Mouse (Mus musculus) lung, postnatal 0 days (tissue): ENCODE measurements around the gene Ethe1. TPM values are rescaled to one million over a fixed set of nuclear protein-coding genes. Genes with fewer than 3 reads are reported as not detected.
A peak's percentile ranks its signal among the peaks of the same experiment; 100 is the strongest.

Experiments used
- ATAC-seq: fragments of 200-750 bp; cut with Nextera tagmentation; 2 replicates; pipeline ENCODE4 v1.8.0; 2017; ENCODE audit warnings: moderate library complexity
- DNase-seq: peaks from one replicate; pipeline ENCODE4 v3.0.0-alpha.2; 2016; ENCODE audit warnings: low spot score
- H3K27ac ChIP-seq: fragments of 300-500 bp; sonication (generic); 2 replicates; pipeline ENCODE4 v1.5.1; 2014; ENCODE audit warnings: antibody characterized with exemption, mild to moderate bottlenecking, low read length, mixed read lengths
- H3K27me3 ChIP-seq: fragments of 300-500 bp; sonication (generic); replicated peaks from 2 replicates; pipeline ENCODE4 v1.6.1; 2014; ENCODE audit warnings: low read length, mixed read lengths; ENCODE audit not compliant: insufficient read depth
- H3K36me3 ChIP-seq: fragments of 300-500 bp; sonication (generic); 2 replicates; pipeline ENCODE4 v1.6.1; 2014; ENCODE audit warnings: low read length, mixed read lengths; ENCODE audit not compliant: insufficient read depth
- H3K4me1 ChIP-seq: fragments of 300-500 bp; sonication (generic); 2 replicates; pipeline ENCODE4 v1.6.1; 2014; ENCODE audit warnings: antibody characterized with exemption, low read depth, low read length, mixed read lengths; ENCODE audit not compliant: insufficient read depth
- H3K4me2 ChIP-seq: fragments of 300-500 bp; sonication (generic); replicated peaks from 2 replicates; pipeline ENCODE4 v1.6.1; 2014; ENCODE audit warnings: low read depth, mild to moderate bottlenecking, low read length, moderate library complexity, mixed read lengths
- H3K4me3 ChIP-seq: fragments of 300-500 bp; sonication (generic); 2 replicates; pipeline ENCODE4 v1.5.1; 2014; ENCODE audit warnings: low read depth, low read length
- H3K9ac ChIP-seq: fragments of 300-500 bp; sonication (generic); replicated peaks from 2 replicates; pipeline ENCODE4 v1.6.1; 2014; ENCODE audit warnings: low read depth, mild to moderate bottlenecking
- H3K9me3 ChIP-seq: fragments of 300-500 bp; sonication (generic); 2 replicates; pipeline ENCODE4 v1.6.1; 2016; ENCODE audit warnings: low read length, mixed read lengths
- CTCF ChIP-seq: IDR thresholded peaks from 2 replicates; pipeline ENCODE4 v1.5.1; 2016; ENCODE audit warnings: antibody characterized with exemption, mild to moderate bottlenecking
- EP300 ChIP-seq: IDR thresholded peaks from 2 replicates; pipeline ENCODE4 v1.6.1; 2016; ENCODE audit warnings: antibody characterized with exemption, mild to moderate bottlenecking, control low read depth
- WGBS: fragments of 180-500 bp; shearing (Covaris S2); extraction: QIAGEN DNeasy Blood & Tissue Kit; methylation state at CpG from one replicate; pipeline ENCODE4 v1.1.7; 2014; 5-methylcytosine and 5-hydroxymethylcytosine counted together
- polyA plus RNA-seq: library from polyadenylated mRNA; unstranded; fragments of >200 nt; fragmentation: Nextera tagmentation; extraction: Ambion mirVana; gene quantifications from 2 replicates; pipeline ENCODE4 v1.2.1, GENCODE M21; 2015

Ethe1 gene
- polyA plus RNA-seq, 1 experiment from 2014 or later: 13.4 TPM

GRCm38 (mm10) chr7:24588336-24588735 lies 993 bp downstream of the Ethe1 start:
- ATAC-seq: peak; percentile 64
- no peak overlapping the region for H3K9ac ChIP-seq
- peak; percentile 67 for DNase-seq
- WGBS: 44% methylated on average over 13 of the region's 13 CpGs
- no peak overlapping the region for H3K4me2 ChIP-seq
- H3K27me3 ChIP-seq: 0 out of 2 replicates have a peak, but pooled peaks cover 9% of the 10 kb centered on the region
- no peaks in the 10 kb centered on the region for H3K4me1 ChIP-seq
- H3K27ac ChIP-seq: no peak overlapping the region
- H3K36me3 ChIP-seq: no peaks in the 10 kb centered on the region
- no peaks in the 10 kb centered on the region for H3K9me3 ChIP-seq
- TF ChIP-seq CTCF: no peak
- TF ChIP-seq EP300: no peak
- no peak overlapping the region for H3K4me3 ChIP-seq

DNA sequence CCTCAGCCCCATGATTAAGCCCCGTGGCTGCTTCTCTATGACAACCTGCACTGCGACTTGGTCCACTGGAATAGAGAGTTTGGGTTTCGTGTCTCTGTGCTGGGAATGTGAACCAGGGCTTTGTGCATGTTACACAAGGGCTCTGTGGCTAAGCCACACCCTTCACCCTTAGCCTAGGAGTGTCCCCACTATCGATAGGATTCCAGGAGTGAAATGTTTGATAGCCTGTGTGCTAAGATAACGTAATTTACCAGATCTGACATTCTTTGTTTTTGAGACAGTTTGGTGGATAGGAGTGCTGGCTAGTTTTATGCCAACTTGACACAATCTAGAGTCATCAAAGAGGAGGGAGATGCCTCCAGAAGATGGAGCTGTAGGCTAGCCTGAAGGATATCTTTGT lies 4.4 kb downstream of the Ethe1 start:
- H3K9ac ChIP-seq: no peak overlapping the region
- no peak for ATAC-seq
- no peak overlapping the region for H3K4me3 ChIP-seq
- H3K4me1 ChIP-seq: no peaks in the 10 kb centered on the region
- 0 out of 2 replicates have a peak, but pooled peaks cover under 1% of the 10 kb centered on the region for H3K27me3 ChIP-seq
- H3K4me2 ChIP-seq: no peak overlapping the region
- no peaks in the 10 kb centered on the region for H3K36me3 ChIP-seq
- 50% methylated on average over 5 of the region's 5 CpGs for WGBS
- no peak overlapping the region for H3K27ac ChIP-seq
- no peak for DNase-seq
- H3K9me3 ChIP-seq: no peaks in the 10 kb centered on the region
- TF ChIP-seq EP300 (no peak), CTCF (peak; percentile 14; the same call in 1 of the 2 replicates)

- Histone ChIP-seq H3K4me1 (no peaks in the 10 kb centered on the region), H3K4me2 (no peak overlapping the region), H3K4me3 (no peak overlapping the region), H3K36me3 (no peaks in the 10 kb centered on the region), H3K9me3 (no peaks in the 10 kb centered on the region), H3K27ac (no peak overlapping the region), H3K27me3 (no peaks in the 10 kb centered on the region), H3K9ac (no peak overlapping the region)
- DNase-seq: no peak
- no peak for ATAC-seq
- WGBS: 50% methylated on average over 4 of the region's 4 CpGs
- TF ChIP-seq EP300 (no peak), CTCF (no peak)
Observed at GRCm38 (mm10) chr7:24592163-24592562, 4.8 kb downstream of the Ethe1 start.

DNA sequence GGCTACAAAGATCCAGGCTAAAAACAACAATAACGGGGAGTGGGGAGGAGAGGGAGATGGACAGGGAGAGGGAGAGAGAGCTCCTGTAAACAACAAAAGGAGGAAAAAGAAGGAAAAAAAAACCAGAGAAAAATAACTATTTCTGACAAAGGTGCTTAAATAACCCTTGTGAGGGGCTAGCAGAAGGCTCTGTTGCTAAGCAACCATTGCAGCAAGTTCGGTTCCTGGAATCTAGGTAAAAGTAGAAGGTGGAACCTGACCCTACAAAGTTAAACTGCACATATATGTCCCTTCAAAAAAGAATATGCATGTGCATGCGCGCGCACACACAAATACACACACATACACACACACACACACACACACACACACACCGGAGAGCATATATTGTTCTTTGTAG lies 5.4 kb downstream of the Ethe1 start:
- H3K27me3 ChIP-seq: no peaks in the 10 kb centered on the region
- no peak for DNase-seq
- H3K4me3 ChIP-seq: no peak overlapping the region
- no peaks in the 10 kb centered on the region for H3K4me1 ChIP-seq
- no peaks in the 10 kb centered on the region for H3K36me3 ChIP-seq
- no peak for TF ChIP-seq EP300
- TF ChIP-seq CTCF: no peak
- H3K27ac ChIP-seq: no peak overlapping the region
- H3K9me3 ChIP-seq: no peaks in the 10 kb centered on the region
- no peak for ATAC-seq
- H3K9ac ChIP-seq: no peak overlapping the region
- WGBS: 76% methylated on average over 6 of the region's 6 CpGs
- no peak overlapping the region for H3K4me2 ChIP-seq

GRCm38 (mm10) chr7:24593621-24594308 lies 6.4 kb downstream of the Ethe1 start:
- H3K27ac ChIP-seq: no peak overlapping the region
- H3K4me1 ChIP-seq: no peaks in the 10 kb centered on the region
- peak overlapping the region; percentile 87 for H3K4me2 ChIP-seq
- H3K9ac ChIP-seq: peak overlapping the region; percentile 48
- no peaks in the 10 kb centered on the region for H3K9me3 ChIP-seq
- DNase-seq (peak; percentile 77), ATAC-seq (peak; percentile 94)
- TF ChIP-seq EP300 (no peak), CTCF (no peak)
- WGBS: 2% methylated on average over 38 of the region's 39 CpGs
- peak overlapping the region; percentile 64 for H3K4me3 ChIP-seq
- no peaks in the 10 kb centered on the region for H3K36me3 ChIP-seq
- H3K27me3 ChIP-seq: no peaks in the 10 kb centered on the region

DNA sequence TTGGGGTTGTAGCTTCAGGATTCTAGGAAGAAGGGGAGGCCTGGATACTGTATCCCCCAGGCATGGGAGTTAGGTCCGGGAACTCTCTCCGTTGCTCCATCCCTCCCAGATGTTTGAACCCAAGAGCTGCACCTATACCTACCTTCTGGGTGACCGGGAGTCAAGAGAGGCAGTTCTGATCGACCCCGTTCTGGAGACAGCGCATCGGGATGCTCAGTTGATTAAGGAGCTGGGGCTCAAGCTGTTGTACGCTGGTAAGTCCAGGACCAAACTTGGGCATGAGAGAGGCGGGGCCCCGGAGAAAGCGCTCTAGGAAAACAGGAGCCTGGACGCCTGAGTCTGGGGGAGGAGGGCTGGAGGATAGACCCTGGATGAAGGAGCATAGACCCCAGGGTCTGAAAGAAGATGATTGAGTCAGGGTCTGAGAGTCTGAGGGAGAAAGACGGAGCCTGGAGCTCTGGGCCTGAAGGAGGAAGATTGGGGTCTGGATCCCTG lies 7.0 kb downstream of the Ethe1 start:
- ATAC-seq (0 out of 2 replicates have a peak, but pooled peaks have one; percentile 17), DNase-seq (no peak)
- no peaks in the 10 kb centered on the region for H3K36me3 ChIP-seq
- 6% methylated on average over 13 of the region's 13 CpGs for WGBS
- H3K9me3 ChIP-seq: no peaks in the 10 kb centered on the region
- peak overlapping the region; percentile 48 for H3K9ac ChIP-seq
- no peaks in the 10 kb centered on the region for H3K4me1 ChIP-seq
- TF ChIP-seq EP300 (no peak), CTCF (no peak)
- H3K27me3 ChIP-seq: no peaks in the 10 kb centered on the region
- H3K4me3 ChIP-seq: peak overlapping the region; percentile 64
- H3K27ac ChIP-seq: no peak overlapping the region
- peak overlapping the region; percentile 87 for H3K4me2 ChIP-seq
